Mouse (Mus musculus): ENCODE data around the gene Jund. TPM values are rescaled to one million over a fixed set of nuclear protein-coding genes. Genes with fewer than 3 reads are reported as not detected.
A peak's percentile ranks its signal among the peaks of the same experiment; 100 is the strongest.

Jund gene
- polyA plus RNA-seq, 1 experiment from 2014 or later, result 206 TPM

DNA sequence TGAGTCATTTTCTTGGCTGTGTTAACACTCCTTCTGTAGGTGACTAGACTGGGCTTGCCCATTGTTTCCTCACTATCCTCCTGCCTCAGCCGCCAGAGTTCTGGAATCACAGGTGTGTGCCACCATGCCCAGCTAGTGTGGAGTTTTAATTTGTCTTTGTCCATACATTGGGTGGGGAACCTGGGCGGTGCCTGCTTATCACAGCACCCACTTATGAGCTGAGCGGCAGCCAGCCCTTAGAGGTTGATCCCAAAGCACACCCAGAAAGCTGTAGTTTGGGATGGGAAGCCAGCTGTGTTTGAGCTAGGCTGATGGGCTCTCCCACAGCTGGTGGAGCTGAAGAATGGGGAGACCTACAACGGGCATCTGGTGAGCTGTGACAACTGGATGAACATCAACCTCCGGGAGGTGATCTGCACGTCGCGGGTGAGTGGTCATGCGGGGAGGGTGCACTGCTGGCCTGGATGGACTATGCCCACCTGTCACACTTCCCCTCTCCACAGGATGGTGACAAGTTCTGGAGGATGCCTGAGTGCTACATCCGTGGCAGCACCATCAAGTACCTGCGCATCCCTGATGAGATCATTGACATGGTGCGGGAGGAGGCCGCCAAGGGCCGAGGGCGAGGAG is 21.2 kb upstream of the Jund start:
- Histone ChIP-seq H3K9ac (replicated peaks) (no peak overlapping the region), H3K27me3 (no peaks in the 10 kb centered on the region), H3K4me1 (peaks cover 20% of the 10 kb centered on the region), H3K4me2 (replicated peaks) (no peak overlapping the region), H3K9me3 (no peaks in the 10 kb centered on the region), H3K4me3 (no peak overlapping the region), H3K27ac (replicated peaks) (no peak overlapping the region), H3K36me3 (peaks cover 20% of the 10 kb centered on the region)
- WGBS, result 91% methylated on average over 15 of the region's 15 CpGs
- ATAC-seq (ENCODE audit: low FRiP score, low read depth), result no peak

GRCm38 (mm10) chr8:70678679-70679078 is 20.1 kb upstream of the Jund start:
- no peaks in the 10 kb centered on the region for H3K9me3 ChIP-seq
- H3K4me1 ChIP-seq, result peaks cover 20% of the 10 kb centered on the region
- no peak overlapping the region for H3K4me3 ChIP-seq
- no peak overlapping the region for H3K9ac ChIP-seq (replicated peaks)
- no peak overlapping the region for H3K4me2 ChIP-seq (replicated peaks)
- H3K36me3 ChIP-seq, result peaks cover 20% of the 10 kb centered on the region
- no peak for ATAC-seq (ENCODE audit: low FRiP score, low read depth)
- H3K27me3 ChIP-seq, result no peaks in the 10 kb centered on the region
- no peak overlapping the region for H3K27ac ChIP-seq (replicated peaks)

DNA sequence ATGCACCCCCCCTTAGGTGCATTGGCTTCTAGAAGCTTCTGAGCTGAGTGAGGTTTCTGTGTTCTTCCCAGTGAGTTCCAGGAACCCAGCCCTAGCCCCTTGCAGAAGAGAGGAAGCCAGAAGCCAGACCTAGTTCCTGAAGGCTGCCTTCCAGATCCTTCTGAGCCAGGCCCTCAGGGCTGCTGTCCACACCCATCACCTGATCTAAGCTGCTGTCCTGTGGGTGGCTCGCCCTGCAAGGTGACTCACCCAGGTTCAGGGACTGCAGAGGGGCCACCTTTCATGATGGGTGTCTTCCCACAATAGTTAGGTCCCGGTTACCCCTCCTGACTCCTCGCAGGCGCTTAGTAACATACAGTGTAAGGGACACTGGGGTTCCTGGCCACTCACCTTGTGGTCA is 19.3 kb upstream of the Jund start:
- Histone ChIP-seq H3K36me3 (peaks cover 20% of the 10 kb centered on the region), H3K9ac (replicated peaks) (no peak overlapping the region), H3K9me3 (no peaks in the 10 kb centered on the region), H3K4me3 (no peak overlapping the region), H3K4me1 (peaks cover 16% of the 10 kb centered on the region; the same call in 1 of the 2 replicates), H3K4me2 (replicated peaks) (no peak overlapping the region), H3K27me3 (no peaks in the 10 kb centered on the region), H3K27ac (replicated peaks) (no peak overlapping the region)
- no peak for ATAC-seq (ENCODE audit: low FRiP score, low read depth)
- WGBS, result 91% methylated on average over 4 of the region's 4 CpGs

- no peaks in the 10 kb centered on the region for H3K27me3 ChIP-seq
- no peak overlapping the region for H3K27ac ChIP-seq (replicated peaks)
- H3K4me3 ChIP-seq, result no peak overlapping the region
- 93% methylated on average over 3 of the region's 3 CpGs for WGBS
- no peak overlapping the region for H3K9ac ChIP-seq (replicated peaks)
- peaks cover 12% of the 10 kb centered on the region; the same call in 1 of the 2 replicates for H3K4me1 ChIP-seq
- no peaks in the 10 kb centered on the region for H3K9me3 ChIP-seq
- peaks cover 20% of the 10 kb centered on the region for H3K36me3 ChIP-seq
- ATAC-seq (ENCODE audit: low FRiP score, low read depth), result no peak
- H3K4me2 ChIP-seq (replicated peaks), result no peak overlapping the region
Observed at GRCm38 (mm10) chr8:70680039-70680438, 18.7 kb upstream of the Jund start.

GRCm38 (mm10) chr8:70681410-70681809 is 17.3 kb upstream of the Jund start:
- H3K9ac ChIP-seq (replicated peaks), result no peak overlapping the region
- H3K4me2 ChIP-seq (replicated peaks), result no peak overlapping the region
- peaks cover 11% of the 10 kb centered on the region; the same call in 1 of the 2 replicates for H3K4me1 ChIP-seq
- no peak for ATAC-seq (ENCODE audit: low FRiP score, low read depth)
- 75% methylated on average over 3 of the region's 3 CpGs for WGBS
- H3K36me3 ChIP-seq, result peaks cover 20% of the 10 kb centered on the region
- no peaks in the 10 kb centered on the region for H3K9me3 ChIP-seq
- H3K27ac ChIP-seq (replicated peaks), result no peak overlapping the region
- H3K4me3 ChIP-seq, result no peak overlapping the region
- H3K27me3 ChIP-seq, result no peaks in the 10 kb centered on the region

DNA sequence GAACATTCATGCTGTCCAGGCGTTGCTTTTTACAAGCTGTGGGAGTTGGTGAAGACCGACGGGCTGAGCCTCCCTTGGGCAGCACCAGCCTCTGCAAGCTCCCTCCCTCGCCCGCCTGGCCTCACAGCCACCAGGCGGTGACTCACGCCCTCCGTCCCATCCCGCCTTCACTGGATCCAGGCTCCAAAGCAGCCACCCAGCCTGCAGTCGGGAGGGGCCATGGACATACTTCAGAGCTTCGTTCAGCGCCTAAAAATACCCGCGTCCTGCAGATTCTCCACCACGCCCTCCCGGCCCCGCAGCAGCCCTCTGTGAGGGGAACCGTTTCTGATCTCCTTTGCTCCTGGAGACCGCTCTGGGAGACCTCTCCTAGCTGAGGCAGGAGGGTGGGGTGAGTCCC is 16.6 kb upstream of the Jund start:
- H3K4me2 ChIP-seq (replicated peaks), result peak overlapping the region; percentile 25
- no peak for ATAC-seq (ENCODE audit: low FRiP score, low read depth)
- no peaks in the 10 kb centered on the region for H3K9me3 ChIP-seq
- H3K27ac ChIP-seq (replicated peaks), result no peak overlapping the region
- H3K9ac ChIP-seq (replicated peaks), result peak overlapping the region; percentile 46; the same call in 1 of the 2 replicates
- no peaks in the 10 kb centered on the region for H3K27me3 ChIP-seq
- no peak overlapping the region for H3K4me3 ChIP-seq
- WGBS, result 8% methylated on average over 19 of the region's 19 CpGs
- peaks cover 20% of the 10 kb centered on the region for H3K36me3 ChIP-seq
- H3K4me1 ChIP-seq, result peaks cover 11% of the 10 kb centered on the region; the same call in 1 of the 2 replicates

- H3K4me2 ChIP-seq (replicated peaks), result no peak overlapping the region
- no peaks in the 10 kb centered on the region for H3K9me3 ChIP-seq
- ATAC-seq (ENCODE audit: low FRiP score, low read depth), result no peak
- H3K9ac ChIP-seq (replicated peaks), result peak overlapping the region; percentile 46; the same call in 1 of the 2 replicates
- peaks cover 16% of the 10 kb centered on the region for H3K36me3 ChIP-seq
- H3K27ac ChIP-seq (replicated peaks), result no peak overlapping the region
- H3K4me1 ChIP-seq, result peaks cover 11% of the 10 kb centered on the region; the same call in 1 of the 2 replicates
- no peak overlapping the region for H3K4me3 ChIP-seq
- 80% methylated on average over 3 of the region's 3 CpGs for WGBS
- H3K27me3 ChIP-seq, result no peaks in the 10 kb centered on the region
Observed at GRCm38 (mm10) chr8:70682692-70683091, 16.1 kb upstream of the Jund start.

DNA sequence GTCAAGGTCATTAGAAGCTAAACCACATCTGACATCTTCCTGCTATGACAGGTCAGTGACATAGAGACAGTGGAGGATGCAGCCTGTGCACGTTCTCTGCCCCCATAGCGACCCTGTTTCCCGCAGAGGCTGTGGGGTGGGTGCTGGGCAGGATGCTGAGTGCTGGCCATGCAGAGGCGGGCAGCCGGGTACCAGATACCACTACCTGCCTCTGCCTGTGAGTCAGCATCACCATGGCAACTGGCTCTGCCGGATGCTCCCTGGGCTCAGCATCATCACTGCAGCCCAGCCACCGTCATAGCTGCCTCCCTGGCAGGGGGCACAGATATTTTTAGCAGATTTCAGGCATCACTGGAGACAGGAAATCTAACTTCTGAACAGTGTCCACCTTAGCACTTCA is 14.5 kb upstream of the Jund start:
- H3K9ac ChIP-seq (replicated peaks), result no peak overlapping the region

GRCm38 (mm10) chr8:70687576-70687975 is 11.2 kb upstream of the Jund start:
- H3K9ac ChIP-seq (replicated peaks), result no peak overlapping the region
- H3K9me3 ChIP-seq, result no peaks in the 10 kb centered on the region
- no peak overlapping the region for H3K4me2 ChIP-seq (replicated peaks)
- no peaks in the 10 kb centered on the region for H3K36me3 ChIP-seq
- H3K4me3 ChIP-seq, result no peak overlapping the region
- WGBS, result 92% methylated on average over 8 of the region's 8 CpGs
- peaks cover 23% of the 10 kb centered on the region for H3K4me1 ChIP-seq
- no peak for ATAC-seq (ENCODE audit: low FRiP score, low read depth)
- no peak overlapping the region for H3K27ac ChIP-seq (replicated peaks)
- H3K27me3 ChIP-seq, result no peaks in the 10 kb centered on the region

More for the DNA sequence above, 14.5 kb upstream of the Jund start:
- Histone ChIP-seq H3K36me3 (no peaks in the 10 kb centered on the region), H3K4me2 (replicated peaks) (no peak overlapping the region), H3K27ac (replicated peaks) (no peak overlapping the region), H3K27me3 (no peaks in the 10 kb centered on the region), H3K9me3 (no peaks in the 10 kb centered on the region), H3K4me1 (peaks cover 13% of the 10 kb centered on the region; the same call in 1 of the 2 replicates), H3K4me3 (no peak overlapping the region)
- 46% methylated on average over 7 of the region's 7 CpGs for WGBS
- no peak for ATAC-seq (ENCODE audit: low FRiP score, low read depth)

DNA sequence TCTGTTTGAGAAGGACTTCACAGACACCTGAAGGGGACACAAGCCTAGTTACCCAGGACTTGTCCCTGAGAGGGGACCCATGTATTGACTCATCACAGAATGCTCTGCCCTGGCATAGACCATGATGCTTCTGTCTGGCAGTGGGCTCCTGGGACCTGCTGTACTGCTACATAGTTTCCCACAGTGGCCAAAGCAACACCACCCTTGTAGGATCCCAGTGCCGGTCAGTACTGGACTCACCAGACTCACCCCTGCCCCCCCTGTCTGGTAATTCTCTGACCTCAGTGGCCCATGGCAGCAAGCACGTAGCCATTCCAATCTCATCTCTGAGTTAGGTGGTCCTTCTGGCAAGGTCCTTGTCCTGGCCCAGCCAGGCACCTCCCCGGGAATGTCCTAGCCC is 10.6 kb upstream of the Jund start:
- WGBS, result 90% methylated on average over 3 of the region's 3 CpGs
- Histone ChIP-seq H3K4me3 (no peak overlapping the region), H3K9me3 (no peaks in the 10 kb centered on the region), H3K27ac (replicated peaks) (no peak overlapping the region), H3K4me1 (peaks cover 23% of the 10 kb centered on the region), H3K36me3 (no peaks in the 10 kb centered on the region), H3K9ac (replicated peaks) (no peak overlapping the region), H3K27me3 (no peaks in the 10 kb centered on the region), H3K4me2 (replicated peaks) (no peak overlapping the region)
- ATAC-seq (ENCODE audit: low FRiP score, low read depth), result no peak

DNA sequence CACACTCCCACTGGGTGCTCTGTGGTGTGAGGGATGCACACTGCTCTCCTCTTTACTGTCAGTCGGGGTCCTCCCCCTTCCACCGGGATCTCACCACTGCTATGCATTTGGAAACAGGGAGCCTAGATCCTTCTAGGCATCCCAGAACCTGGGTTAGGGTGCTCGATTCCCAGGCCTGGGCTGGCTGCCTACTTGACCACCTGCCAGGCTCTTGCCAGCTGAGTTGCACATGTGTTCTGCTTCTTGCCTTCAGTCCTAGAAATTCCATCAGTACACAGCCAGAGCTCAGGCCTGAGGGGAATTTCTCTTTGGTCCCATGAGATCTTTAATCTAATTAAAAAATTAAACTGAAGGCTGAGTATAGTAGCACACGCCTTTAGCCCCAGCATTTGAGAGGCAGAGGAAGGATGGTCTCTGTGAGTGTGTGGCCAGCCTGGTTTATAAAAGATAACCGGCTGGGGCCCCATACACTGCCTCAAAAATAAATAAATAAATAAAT is 8.8 kb upstream of the Jund start:
- WGBS, result 83% methylated on average over 5 of the region's 5 CpGs
- H3K27me3 ChIP-seq, result peaks cover 1% of the 10 kb centered on the region; the same call in 1 of the 2 replicates
- no peak overlapping the region for H3K9ac ChIP-seq (replicated peaks)
- H3K36me3 ChIP-seq, result no peaks in the 10 kb centered on the region
- no peak for ATAC-seq (ENCODE audit: low FRiP score, low read depth)
- H3K4me1 ChIP-seq, result peaks cover 17% of the 10 kb centered on the region
- H3K4me3 ChIP-seq, result no peak overlapping the region
- H3K9me3 ChIP-seq, result no peaks in the 10 kb centered on the region
- no peak overlapping the region for H3K27ac ChIP-seq (replicated peaks)
- no peak overlapping the region for H3K4me2 ChIP-seq (replicated peaks)

GRCm38 (mm10) chr8:70691230-70691629 is 7.5 kb upstream of the Jund start:
- Histone ChIP-seq H3K27ac (replicated peaks) (peak overlapping the region; percentile 77), H3K4me3 (peak overlapping the region; percentile 30), H3K9me3 (no peaks in the 10 kb centered on the region), H3K36me3 (no peaks in the 10 kb centered on the region), H3K4me1 (peaks cover 29% of the 10 kb centered on the region), H3K9ac (replicated peaks) (peak overlapping the region; percentile 54), H3K4me2 (replicated peaks) (peak overlapping the region; percentile 50), H3K27me3 (peaks cover 7% of the 10 kb centered on the region; the same call in 1 of the 2 replicates)
- ATAC-seq (ENCODE audit: low FRiP score, low read depth), result peak; percentile 32
- WGBS, result 58% methylated on average over 4 of the region's 4 CpGs
